Mouse (Mus musculus): Measurements from ENCODE around the gene Mpig6b.

Mpig6b gene

DNA sequence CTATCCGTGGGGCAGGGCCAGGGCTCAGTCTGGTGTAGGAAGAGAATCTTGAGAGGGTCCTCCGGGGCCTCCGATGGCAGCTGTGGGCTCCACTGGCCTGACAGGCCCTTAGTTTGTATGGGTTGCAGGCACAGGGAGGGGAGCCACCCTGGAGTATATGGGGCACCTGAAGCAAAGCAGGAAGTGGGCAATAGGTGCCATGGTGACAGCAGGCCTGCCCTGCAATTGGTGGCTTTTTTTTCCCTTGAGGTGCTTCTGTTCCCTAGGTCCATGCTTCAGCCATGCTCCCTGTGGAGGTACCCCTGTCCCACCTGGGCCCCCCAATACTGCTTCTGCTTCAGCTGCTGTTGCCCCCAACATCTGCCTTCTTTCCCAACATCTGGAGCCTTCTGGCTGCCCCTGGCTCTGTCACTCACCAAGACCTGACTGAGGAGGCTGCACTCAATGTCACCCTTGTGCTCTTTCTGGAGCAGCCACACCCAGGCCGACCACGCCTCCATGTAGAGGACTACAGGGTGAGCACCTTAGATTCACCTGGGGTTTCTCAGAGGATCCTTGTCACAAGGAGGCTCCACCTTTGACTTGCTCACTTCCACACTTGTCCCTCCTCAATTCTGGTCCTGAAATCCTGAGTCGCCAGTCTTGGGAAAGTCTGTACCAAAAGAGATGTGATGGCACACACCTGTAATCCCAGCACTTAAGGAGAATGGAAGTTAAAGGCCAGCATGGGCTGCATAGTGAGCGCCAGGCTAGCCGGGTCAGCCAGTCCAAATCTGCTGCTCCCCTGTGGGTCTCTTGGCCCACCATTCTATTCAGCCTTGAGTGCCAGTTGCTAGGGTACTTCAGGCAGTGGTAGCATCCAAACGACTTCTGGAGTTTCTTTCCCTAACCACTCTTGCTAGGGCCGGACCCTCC lies 48.9 kb downstream of the Mpig6b start:
- DNase-seq (ENCODE audit: low spot score): no peak

DNA sequence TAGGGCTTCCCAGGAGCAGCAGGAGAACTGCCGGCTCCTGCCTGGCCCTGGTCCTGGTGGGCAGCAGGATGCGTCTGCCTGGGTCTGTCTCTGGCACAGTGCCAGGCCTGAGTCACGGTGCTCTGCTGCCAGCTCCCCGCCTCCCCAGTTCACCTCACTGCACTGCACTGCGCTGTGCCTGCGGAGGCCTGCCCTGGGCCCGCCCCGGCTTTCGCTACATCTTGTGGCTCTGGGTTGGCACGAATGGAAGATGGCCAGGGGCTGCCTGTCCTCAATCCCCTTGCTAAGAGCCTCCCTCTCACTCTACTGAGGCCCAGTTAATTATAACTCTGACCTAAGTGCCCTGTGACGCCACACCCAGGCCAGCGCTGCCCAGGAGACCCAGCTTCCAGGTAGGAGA lies 49.6 kb downstream of the Mpig6b start, which contains the start of gene Vwa7:
Gene Vwa7, plus strand, starts transcription at position 204 of the 400 bp plus-strand sequence.
- DNase-seq (ENCODE audit: low spot score): no peak

DNA sequence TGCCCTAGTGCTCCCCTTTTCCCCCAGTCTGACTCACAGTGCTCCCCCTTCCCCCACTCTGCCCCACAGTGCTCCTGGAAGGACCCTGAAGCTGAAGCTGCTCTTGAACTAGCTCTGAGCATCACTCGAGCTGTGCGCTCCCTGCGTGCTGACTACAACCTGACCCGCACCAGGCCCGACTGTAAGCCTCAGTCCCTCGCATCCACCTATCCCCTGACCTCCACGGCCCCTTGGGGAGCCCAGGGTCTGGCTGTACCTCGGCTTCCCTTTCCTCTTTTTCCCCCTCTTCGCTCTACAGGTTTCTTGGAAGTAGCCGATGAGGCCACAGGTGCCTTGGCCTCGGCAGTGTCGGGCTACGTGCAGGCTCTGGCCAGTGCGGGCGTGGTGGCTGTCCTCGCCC lies 50.7 kb downstream of the Mpig6b start:
- DNase-seq (ENCODE audit: low spot score): no peak

DNA sequence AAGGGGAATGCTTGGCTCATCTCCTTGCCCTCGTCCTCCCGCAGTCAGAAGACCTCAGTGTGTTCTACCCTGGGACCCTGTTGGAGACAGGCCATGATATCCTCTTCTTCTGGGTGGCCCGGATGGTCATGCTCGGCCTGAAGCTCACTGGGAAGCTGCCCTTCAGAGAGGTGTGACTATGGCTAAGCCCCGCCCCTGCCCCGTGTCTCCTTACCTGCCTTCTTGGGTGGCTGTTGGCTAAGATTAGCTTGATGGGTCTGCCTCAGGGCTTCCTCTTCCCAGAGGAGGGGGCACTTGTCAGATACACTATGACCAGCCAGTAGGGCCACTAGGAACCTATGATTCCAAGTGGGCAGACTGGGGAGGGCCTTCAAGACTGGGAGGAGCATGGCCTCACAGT lies 52.8 kb downstream of the Mpig6b start:
- no peak for DNase-seq (ENCODE audit: low spot score)
